Comparison of ENCODE assay signal across 23 mouse cellular contexts in genomic region chr14:21371946-21372345, GRCm38 (mm10).
A peak's percentile ranks its signal among the peaks of the same experiment; 100 is the strongest.
DNase-seq lines count a peak whose midpoint lies in the region; ATAC-seq lines count a peak whose summit lies in the region.
"Had no signal": no experiment of that assay in that cellular context is flagged by ENCODE, and none has a peak within 500 bp of the region (broad histone marks: within the 10 kb centered on the region; RNA-seq: fewer than 3 reads in every experiment).

No protein-coding gene starts in this region.

- ATAC-seq in forebrain, embryonic 11.5 days (replicated peaks; ENCODE audit: low FRiP score), result no peak
- ATAC-seq in midbrain, embryonic 13.5 days, result no peak
- ATAC-seq in forebrain, embryonic 16.5 days, result no peak
- ATAC-seq: intestine, postnatal 0 days had no signal

- H3K9ac ChIP-seq in forebrain, embryonic 11.5 days (ENCODE audit: low read length), result no peak overlapping the region
- no peak overlapping the region for H3K9ac ChIP-seq in midbrain, embryonic 13.5 days (replicated peaks)
- no peak overlapping the region for H3K9ac ChIP-seq in forebrain, embryonic 16.5 days (replicated peaks; ENCODE audit: low read depth, low read length)
- H3K9ac ChIP-seq: heart, embryonic 12.5 days; liver, embryonic 14.5 days; lung, embryonic 15.5 days had no signal

- H3K4me1 ChIP-seq in forebrain, embryonic 10.5 days, result peaks cover 37% of the 10 kb centered on the region
- peaks cover 2% of the 10 kb centered on the region; the same call in 1 of the 2 replicates for H3K4me1 ChIP-seq in forebrain, embryonic 11.5 days (replicated peaks; ENCODE audit: control insufficient read depth, insufficient read depth, low read length)
- peaks cover 33% of the 10 kb centered on the region for H3K4me1 ChIP-seq in midbrain, embryonic 13.5 days (replicated peaks)
- peaks cover 24% of the 10 kb centered on the region for H3K4me1 ChIP-seq in midbrain, embryonic 10.5 days
- H3K4me1 ChIP-seq in forebrain, embryonic 16.5 days (replicated peaks; ENCODE audit: control insufficient read depth, insufficient read depth, low read length), result peaks cover 32% of the 10 kb centered on the region
- H3K4me1 ChIP-seq: heart, embryonic 12.5 days; megakaryocyte, embryonic 14.5 days had no signal

- peak overlapping the region; percentile 40; the same call in 1 of the 2 replicates for H3K27ac ChIP-seq in forebrain, embryonic 10.5 days
- H3K27ac ChIP-seq in forebrain, embryonic 11.5 days (ENCODE audit: low read depth, low read length), result no peak overlapping the region
- peak overlapping the region; percentile 63; the same call in 1 of the 2 replicates for H3K27ac ChIP-seq in midbrain, embryonic 13.5 days
- H3K27ac ChIP-seq in midbrain, embryonic 10.5 days (replicated peaks), result no peak overlapping the region
- peak overlapping the region; percentile 64 for H3K27ac ChIP-seq in forebrain, embryonic 16.5 days (ENCODE audit: low read length)
- H3K27ac ChIP-seq: hindbrain, embryonic 10.5 days; liver, embryonic 14.5 days; lung, embryonic 15.5 days had no signal

- no peak overlapping the region for H3K4me2 ChIP-seq in forebrain, embryonic 11.5 days (ENCODE audit: low read depth, low read length, severe bottlenecking)
- H3K4me2 ChIP-seq in midbrain, embryonic 13.5 days (replicated peaks), result no peak overlapping the region
- no peak overlapping the region for H3K4me2 ChIP-seq in forebrain, embryonic 16.5 days (ENCODE audit: low read length)
- H3K4me2 ChIP-seq: heart, embryonic 12.5 days; lung, embryonic 15.5 days had no signal

- no peaks in the 10 kb centered on the region for H3K27me3 ChIP-seq in forebrain, embryonic 10.5 days (ENCODE audit: poor library complexity, severe bottlenecking)
- no peaks in the 10 kb centered on the region for H3K27me3 ChIP-seq in forebrain, embryonic 11.5 days (ENCODE audit: control insufficient read depth, insufficient read depth, low read length)
- no peaks in the 10 kb centered on the region for H3K27me3 ChIP-seq in midbrain, embryonic 13.5 days
- H3K27me3 ChIP-seq in midbrain, embryonic 10.5 days (ENCODE audit: low read depth, poor library complexity, severe bottlenecking), result no peaks in the 10 kb centered on the region
- no peaks in the 10 kb centered on the region for H3K27me3 ChIP-seq in forebrain, embryonic 16.5 days (replicated peaks; ENCODE audit: control insufficient read depth, insufficient read depth, low read length)
- H3K27me3 ChIP-seq: heart, embryonic 12.5 days; lung, embryonic 15.5 days; megakaryocyte, embryonic 14.5 days had no signal

- WGBS in forebrain, embryonic 10.5 days, result 66% methylated on average over 2 of the region's 2 CpGs
- WGBS in forebrain, embryonic 11.5 days, result 53% methylated on average over 2 of the region's 2 CpGs
- WGBS in midbrain, embryonic 13.5 days, result 40% methylated on average over 2 of the region's 2 CpGs
- 80% methylated on average over 2 of the region's 2 CpGs for WGBS in midbrain, embryonic 10.5 days
- WGBS in forebrain, embryonic 16.5 days, result 36% methylated on average over 2 of the region's 2 CpGs

- DNase-seq in forebrain, embryonic 10.5 days (ENCODE audit: extremely low spot score, low spot score), result no peak
- no peak for DNase-seq in forebrain, embryonic 11.5 days (ENCODE audit: low spot score)
- DNase-seq in midbrain, embryonic 10.5 days (ENCODE audit: low spot score), result no peak
- no peak for DNase-seq in B cell, adult 2 months
- DNase-seq in left cerebral cortex, postnatal 4 days, result no peak
- DNase-seq: adrenal gland, postnatal 25 days; cerebellum, adult 11 months; cerebellum, postnatal 25 days; gastrocnemius, postnatal 10 days; heart, adult 18-20 months; heart, postnatal 10 days; kidney, postnatal 25 days; lung, postnatal 36 days; right cerebral cortex, postnatal 25 days; spleen, adult 18-20 months had no signal

- H3K9me3 ChIP-seq in forebrain, embryonic 10.5 days, result no peaks in the 10 kb centered on the region
- no peaks in the 10 kb centered on the region for H3K9me3 ChIP-seq in forebrain, embryonic 11.5 days (ENCODE audit: control insufficient read depth, low read length)
- H3K9me3 ChIP-seq in midbrain, embryonic 13.5 days, result no peaks in the 10 kb centered on the region
- H3K9me3 ChIP-seq in midbrain, embryonic 10.5 days (replicated peaks), result no peaks in the 10 kb centered on the region
- no peaks in the 10 kb centered on the region for H3K9me3 ChIP-seq in forebrain, embryonic 16.5 days (ENCODE audit: control insufficient read depth, low read length)
- H3K9me3 ChIP-seq: heart, embryonic 12.5 days; hindbrain, embryonic 10.5 days; lung, embryonic 15.5 days; megakaryocyte, embryonic 14.5 days had no signal

- no peaks in the 10 kb centered on the region for H3K36me3 ChIP-seq in forebrain, embryonic 10.5 days (replicated peaks)
- no peaks in the 10 kb centered on the region for H3K36me3 ChIP-seq in forebrain, embryonic 11.5 days (ENCODE audit: control insufficient read depth, insufficient read depth, low read length)
- no peaks in the 10 kb centered on the region for H3K36me3 ChIP-seq in midbrain, embryonic 13.5 days
- no peaks in the 10 kb centered on the region for H3K36me3 ChIP-seq in midbrain, embryonic 10.5 days
- H3K36me3 ChIP-seq in forebrain, embryonic 16.5 days (ENCODE audit: control insufficient read depth, insufficient read depth), result no peaks in the 10 kb centered on the region
- H3K36me3 ChIP-seq: heart, embryonic 12.5 days; hindbrain, embryonic 10.5 days; lung, embryonic 15.5 days had no signal

- intact Hi-C loops in left cerebral cortex, postnatal 4 days (cut with DNase I), result no loop called here

- no peak overlapping the region for H3K4me3 ChIP-seq in forebrain, embryonic 10.5 days
- no peak overlapping the region for H3K4me3 ChIP-seq in forebrain, embryonic 11.5 days (ENCODE audit: low read depth, low read length)
- H3K4me3 ChIP-seq in midbrain, embryonic 13.5 days (replicated peaks), result no peak overlapping the region
- no peak overlapping the region for H3K4me3 ChIP-seq in midbrain, embryonic 10.5 days
- H3K4me3 ChIP-seq in forebrain, embryonic 16.5 days (replicated peaks; ENCODE audit: low read length), result no peak overlapping the region
- H3K4me3 ChIP-seq: heart, embryonic 12.5 days; hindbrain, embryonic 10.5 days; lung, embryonic 15.5 days; megakaryocyte, embryonic 14.5 days had no signal

Comparison
In these comparisons a context has a peak if more than half of its experiments do, and no peak if none do; other contexts are left out.
1. H3K27ac ChIP-seq: peak in forebrain, embryonic 10.5 days (single experiment), midbrain, embryonic 13.5 days (single experiment) and forebrain, embryonic 16.5 days (single experiment); none in forebrain, embryonic 11.5 days (single experiment) and midbrain, embryonic 10.5 days (single experiment).